Mouse (Mus musculus) splenic B cell, adult 2 months (primary cell): ENCODE measurements around the gene Prkg2.

Source experiments
- DNase-seq: peaks from one replicate; pipeline ENCODE4 v3.0.0-alpha.2; 2011; ENCODE audit warnings: low read depth, low spot score
- H3K27me3 ChIP-seq: 2 replicates; pipeline ENCODE4 v1.6.1; 2012; ENCODE audit warnings: mild to moderate bottlenecking, low read length, moderate library complexity, mixed read lengths; ENCODE audit not compliant: control insufficient read depth, poor library complexity, insufficient read depth, severe bottlenecking
- H3K36me3 ChIP-seq: 2 replicates; pipeline ENCODE4 v1.6.1; 2012; ENCODE audit warnings: mild to moderate bottlenecking, low read length, moderate library complexity, mixed read lengths; ENCODE audit not compliant: control insufficient read depth, poor library complexity, insufficient read depth, severe bottlenecking

Gene Prkg2

DNA sequence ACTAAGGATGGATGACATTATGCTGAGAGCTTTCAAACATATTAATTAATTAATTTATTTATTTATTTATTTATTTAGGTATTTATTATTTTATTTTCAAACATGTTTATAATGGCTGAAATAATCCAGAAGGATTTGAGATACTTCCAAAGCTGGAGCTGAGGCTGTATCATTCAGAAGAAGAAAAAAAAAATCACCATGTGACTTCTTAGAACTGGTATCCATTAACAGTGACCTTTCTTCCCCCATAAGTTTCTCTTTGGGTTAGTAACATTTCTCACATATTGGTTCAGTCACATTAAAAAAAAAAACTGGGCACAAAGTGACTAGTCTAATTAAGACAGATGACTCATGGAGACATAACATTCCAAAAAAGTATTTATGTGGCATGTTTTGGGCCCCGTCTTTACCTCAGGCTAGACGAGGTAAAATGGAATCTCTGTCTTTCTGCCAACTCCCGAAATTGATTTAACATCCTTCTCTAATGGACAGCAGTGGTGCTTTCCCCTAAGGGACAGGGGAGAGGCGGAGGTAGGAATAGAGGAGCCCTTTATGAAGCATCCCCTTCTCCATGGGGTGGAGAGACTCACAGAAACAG lies 86.6 kb downstream of the Prkg2 start:
- Histone ChIP-seq H3K27me3 (no peaks in the 10 kb centered on the region), H3K36me3 (no peaks in the 10 kb centered on the region)
- no peak for DNase-seq

DNA sequence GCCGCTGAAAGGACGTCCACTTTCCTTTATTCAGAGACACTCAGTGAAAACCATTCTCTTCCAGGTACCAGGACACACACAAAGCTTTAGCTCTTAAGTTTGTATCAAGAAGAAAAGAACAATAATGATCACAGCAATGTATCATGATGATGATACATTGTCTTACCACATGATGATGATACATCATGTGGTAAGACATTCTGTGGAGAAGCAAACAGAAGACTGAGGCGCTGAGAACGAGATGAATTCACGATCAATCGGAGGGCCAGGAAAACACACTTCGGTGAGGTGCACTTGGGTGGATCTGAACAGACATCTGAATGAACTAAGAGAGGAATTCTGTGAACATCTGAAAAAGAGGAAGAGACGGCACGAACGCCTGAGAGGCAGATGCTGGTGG lies 87.4 kb downstream of the Prkg2 start:
- H3K36me3 ChIP-seq = no peaks in the 10 kb centered on the region
- no peak for DNase-seq
- H3K27me3 ChIP-seq = no peaks in the 10 kb centered on the region

DNA sequence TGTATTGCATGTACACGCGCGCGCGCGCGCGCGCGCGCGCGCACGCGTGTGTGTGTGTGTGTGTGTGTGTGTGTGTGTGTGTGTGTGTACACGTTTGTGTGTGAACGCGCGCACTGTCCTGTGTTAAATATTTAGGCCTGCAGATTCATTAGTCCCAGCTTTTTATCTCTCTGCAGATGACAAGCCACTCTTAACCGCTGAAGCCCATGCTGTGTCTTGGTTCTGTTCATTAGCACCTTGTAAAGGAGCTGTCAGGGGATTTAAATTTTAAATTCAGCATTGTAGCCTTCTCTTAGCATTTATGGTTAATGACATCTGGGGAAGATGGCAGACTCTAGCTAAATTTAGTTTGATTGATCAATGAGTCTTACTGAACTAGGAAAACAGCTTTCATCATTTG lies 90.5 kb downstream of the Prkg2 start:
- Histone ChIP-seq H3K27me3 (no peaks in the 10 kb centered on the region; the same call in 1 of the 2 replicates), H3K36me3 (no peaks in the 10 kb centered on the region)
- no peak for DNase-seq

DNA sequence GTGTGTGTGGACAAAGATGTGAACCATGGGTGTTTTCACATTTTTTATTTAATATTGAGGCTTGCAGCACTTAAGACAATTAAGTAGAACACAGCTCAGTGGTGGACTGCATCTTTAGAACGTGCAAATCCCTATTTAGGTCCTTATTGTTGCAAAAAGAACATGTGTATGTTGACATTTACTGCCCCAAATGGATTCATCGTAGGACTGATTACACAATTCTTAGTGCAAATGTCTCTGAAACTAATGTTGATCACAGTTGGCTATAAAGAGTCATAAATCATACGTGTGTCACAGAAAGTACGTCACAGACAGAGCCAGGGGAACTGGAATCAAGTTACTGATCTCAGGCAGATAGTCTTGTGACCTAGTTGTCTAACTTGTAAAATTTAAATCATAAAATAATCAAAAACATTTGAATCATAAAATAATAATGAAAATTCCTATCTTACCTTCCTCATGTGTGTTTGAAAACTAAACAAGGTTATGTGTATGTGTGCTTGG lies 91.0 kb downstream of the Prkg2 start:
- H3K27me3 ChIP-seq = no peaks in the 10 kb centered on the region; the same call in 1 of the 2 replicates
- DNase-seq = no peak
- H3K36me3 ChIP-seq = no peaks in the 10 kb centered on the region

- Histone ChIP-seq H3K36me3 (no peaks in the 10 kb centered on the region), H3K27me3 (no peaks in the 10 kb centered on the region; the same call in 1 of the 2 replicates)
- DNase-seq = no peak
These were observed 93.4 kb downstream of the Prkg2 start for GRCm38 (mm10) chr5:98943776-98944175.

- no peak for DNase-seq
- Histone ChIP-seq H3K27me3 (no peaks in the 10 kb centered on the region; the same call in 1 of the 2 replicates), H3K36me3 (no peaks in the 10 kb centered on the region)
These were observed 96.4 kb downstream of the Prkg2 start for GRCm38 (mm10) chr5:98940731-98941130.

DNA sequence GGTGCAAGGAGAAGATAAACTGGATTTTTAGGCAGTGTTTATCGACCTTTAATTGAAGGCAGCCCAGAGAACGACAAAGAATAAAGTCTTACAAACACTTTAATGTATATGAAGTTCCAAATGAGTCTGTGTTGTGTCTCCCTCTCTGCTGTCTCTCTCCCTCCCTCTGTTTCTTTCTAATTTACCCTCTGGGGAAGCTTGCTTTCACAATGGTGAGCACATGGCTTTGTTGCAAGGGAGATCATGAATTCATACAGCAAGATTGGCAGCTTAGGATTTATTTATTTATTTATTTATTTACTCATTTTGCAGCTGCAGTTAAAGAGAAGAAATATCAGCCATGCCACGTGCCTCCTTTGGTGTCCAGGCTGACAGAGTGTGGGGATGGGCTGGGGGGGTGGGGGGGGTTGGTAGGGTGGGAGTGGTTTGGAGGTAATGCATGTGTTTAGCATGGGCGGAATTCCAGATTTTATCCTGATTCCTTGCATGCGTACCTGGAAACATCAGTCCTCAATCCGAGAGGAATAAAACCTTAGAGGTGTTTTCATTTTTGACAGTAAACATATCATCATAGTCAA lies 97.4 kb downstream of the Prkg2 start:
- no peaks in the 10 kb centered on the region; the same call in 1 of the 2 replicates for H3K27me3 ChIP-seq
- DNase-seq = no peak
- H3K36me3 ChIP-seq = no peaks in the 10 kb centered on the region

GRCm38 (mm10) chr5:98939116-98939515 lies 98.0 kb downstream of the Prkg2 start:
- no peaks in the 10 kb centered on the region for H3K36me3 ChIP-seq
- DNase-seq = no peak
- H3K27me3 ChIP-seq = no peaks in the 10 kb centered on the region; the same call in 1 of the 2 replicates

GRCm38 (mm10) chr5:98937879-98938278 lies 99.3 kb downstream of the Prkg2 start:
- H3K27me3 ChIP-seq = no peaks in the 10 kb centered on the region
- no peaks in the 10 kb centered on the region for H3K36me3 ChIP-seq
- DNase-seq = no peak

GRCm38 (mm10) chr5:98936650-98937049 lies 100.5 kb downstream of the Prkg2 start:
- Histone ChIP-seq H3K36me3 (no peaks in the 10 kb centered on the region), H3K27me3 (no peaks in the 10 kb centered on the region)
- DNase-seq = no peak

- DNase-seq = no peak
These were observed 101.2 kb downstream of the Prkg2 start for GRCm38 (mm10) chr5:98935930-98936329.

GRCm38 (mm10) chr5:98922921-98923320 lies 114.2 kb downstream of the Prkg2 start:
- Histone ChIP-seq H3K27me3 (no peaks in the 10 kb centered on the region), H3K36me3 (no peaks in the 10 kb centered on the region)
- DNase-seq = no peak

More at GRCm38 (mm10) chr5:98935930-98936329, 101.2 kb downstream of the Prkg2 start:
- H3K27me3 ChIP-seq = no peaks in the 10 kb centered on the region
- H3K36me3 ChIP-seq = no peaks in the 10 kb centered on the region

- no peak for DNase-seq
- Histone ChIP-seq H3K27me3 (no peaks in the 10 kb centered on the region), H3K36me3 (no peaks in the 10 kb centered on the region)
These were observed 115.5 kb downstream of the Prkg2 start for GRCm38 (mm10) chr5:98921608-98922007.

GRCm38 (mm10) chr5:98918716-98919115 lies 118.4 kb downstream of the Prkg2 start:
- H3K36me3 ChIP-seq = no peaks in the 10 kb centered on the region
- no peak for DNase-seq
- H3K27me3 ChIP-seq = no peaks in the 10 kb centered on the region

- no peak for DNase-seq
- Histone ChIP-seq H3K27me3 (no peaks in the 10 kb centered on the region), H3K36me3 (no peaks in the 10 kb centered on the region)
These were observed 134.8 kb downstream of the Prkg2 start for GRCm38 (mm10) chr5:98902339-98902738.
